Comparison of ENCODE assay signal across 12 mouse cellular contexts in genomic region chr10:121961121-121961893, GRCm38 (mm10).
DNase-seq lines count a peak whose midpoint lies in the region; ATAC-seq and TF ChIP-seq lines count a peak whose summit lies in the region.
"Had no signal": no experiment of that assay in that cellular context is flagged by ENCODE, and none has a peak within 500 bp of the region (broad histone marks: within the 10 kb centered on the region; RNA-seq: fewer than 3 reads in every experiment).

No protein-coding gene starts in this region.

- DNase-seq in forebrain, embryonic 14.5 days (ENCODE audit: low spot score), result peak; percentile 10
- no peak for DNase-seq in forebrain, postnatal 0 days
- DNase-seq in lung, embryonic 14.5 days, result peak; percentile 60
- DNase-seq in lung, adult 2 months, result no peak
- DNase-seq in ovary, postnatal 14 days (ENCODE audit: low spot score), result no peak
- DNase-seq: heart, postnatal 14 days; left cerebral cortex, postnatal 4 days; spleen, adult 18-20 months had no signal

- 81% methylated on average over 11 of the region's 11 CpGs for WGBS in forebrain, embryonic 14.5 days
- WGBS in forebrain, postnatal 0 days, result 63% methylated on average over 11 of the region's 11 CpGs
- WGBS in lung, embryonic 14.5 days, result 28% methylated on average over 11 of the region's 11 CpGs
- WGBS in lung, adult 2 months, result 38% methylated on average over 11 of the region's 11 CpGs
- WGBS in embryonic facial prominence, embryonic 15.5 days, result 31% methylated on average over 11 of the region's 11 CpGs
- 80% methylated on average over 11 of the region's 11 CpGs for WGBS in forebrain, embryonic 13.5 days

- no peak for TF ChIP-seq CTCF in forebrain, postnatal 0 days (IDR thresholded peaks at IDR 0.05; ENCODE audit: low read depth)
- TF ChIP-seq CTCF in lung, embryonic 14.5 days (IDR thresholded peaks at IDR 0.05; ENCODE audit: low read depth), result no peak
- TF ChIP-seq CTCF in lung, adult 2 months (IDR thresholded peaks at IDR 0.05; ENCODE audit: insufficient read depth, low read length), result no peak

- TF ChIP-seq POLR2A in lung, adult 2 months (IDR thresholded peaks at IDR 0.05; ENCODE audit: borderline replicate concordance, extremely low read depth, low read depth, low read length), result no peak
- TF ChIP-seq POLR2A in myocyte (IDR thresholded peaks at IDR 0.05; ENCODE audit: insufficient read length, low read depth), result no peak

- no peaks in the 10 kb centered on the region for H3K9me3 ChIP-seq in forebrain, embryonic 14.5 days (replicated peaks; ENCODE audit: control insufficient read depth, low read length)
- no peaks in the 10 kb centered on the region for H3K9me3 ChIP-seq in forebrain, postnatal 0 days (ENCODE audit: low read length)
- no peaks in the 10 kb centered on the region for H3K9me3 ChIP-seq in lung, embryonic 14.5 days (ENCODE audit: low read depth, low read length)
- no peaks in the 10 kb centered on the region for H3K9me3 ChIP-seq in embryonic facial prominence, embryonic 15.5 days (replicated peaks)
- H3K9me3 ChIP-seq in forebrain, embryonic 13.5 days (replicated peaks), result no peaks in the 10 kb centered on the region

- H3K9ac ChIP-seq in forebrain, embryonic 14.5 days (ENCODE audit: low read length), result no peak overlapping the region
- no peak overlapping the region for H3K9ac ChIP-seq in forebrain, postnatal 0 days
- no peak overlapping the region for H3K9ac ChIP-seq in lung, embryonic 14.5 days
- no peak overlapping the region for H3K9ac ChIP-seq in embryonic facial prominence, embryonic 15.5 days
- no peak overlapping the region for H3K9ac ChIP-seq in forebrain, embryonic 13.5 days

- no peak overlapping the region for H3K27ac ChIP-seq in forebrain, embryonic 14.5 days (ENCODE audit: low read depth, low read length)
- no peak overlapping the region for H3K27ac ChIP-seq in forebrain, postnatal 0 days (ENCODE audit: low read depth, low read length)
- no peak overlapping the region for H3K27ac ChIP-seq in lung, embryonic 14.5 days (ENCODE audit: low read depth)
- H3K27ac ChIP-seq in embryonic facial prominence, embryonic 15.5 days (replicated peaks), result peak overlapping the region; percentile 44; the same call in 1 of the 2 replicates
- no peak overlapping the region for H3K27ac ChIP-seq in forebrain, embryonic 13.5 days

- no peaks in the 10 kb centered on the region for H3K27me3 ChIP-seq in forebrain, embryonic 14.5 days (replicated peaks; ENCODE audit: control insufficient read depth, insufficient read depth, low read length)
- H3K27me3 ChIP-seq in forebrain, postnatal 0 days (ENCODE audit: insufficient read depth, low read length), result no peaks in the 10 kb centered on the region
- no peaks in the 10 kb centered on the region for H3K27me3 ChIP-seq in lung, embryonic 14.5 days (ENCODE audit: insufficient read depth, low read length)
- H3K27me3 ChIP-seq in embryonic facial prominence, embryonic 15.5 days, result no peaks in the 10 kb centered on the region
- H3K27me3 ChIP-seq in myocyte (ENCODE audit: control insufficient read depth, insufficient read depth, insufficient read length), result no peaks in the 10 kb centered on the region
- no peaks in the 10 kb centered on the region for H3K27me3 ChIP-seq in forebrain, embryonic 13.5 days

- no peaks in the 10 kb centered on the region for H3K36me3 ChIP-seq in forebrain, embryonic 14.5 days (ENCODE audit: control insufficient read depth, insufficient read depth, low read length)
- H3K36me3 ChIP-seq in forebrain, postnatal 0 days (ENCODE audit: insufficient read depth), result no peaks in the 10 kb centered on the region
- no peaks in the 10 kb centered on the region for H3K36me3 ChIP-seq in lung, embryonic 14.5 days (ENCODE audit: insufficient read depth)
- no peaks in the 10 kb centered on the region for H3K36me3 ChIP-seq in embryonic facial prominence, embryonic 15.5 days
- H3K36me3 ChIP-seq in myocyte (ENCODE audit: control insufficient read depth, insufficient read depth), result no peaks in the 10 kb centered on the region
- no peaks in the 10 kb centered on the region for H3K36me3 ChIP-seq in forebrain, embryonic 13.5 days (ENCODE audit: poor library complexity, severe bottlenecking)

- no peak overlapping the region for H3K4me2 ChIP-seq in forebrain, embryonic 14.5 days (ENCODE audit: low read length)
- H3K4me2 ChIP-seq in forebrain, postnatal 0 days (ENCODE audit: low read depth), result no peak overlapping the region
- no peak overlapping the region for H3K4me2 ChIP-seq in lung, embryonic 14.5 days
- H3K4me2 ChIP-seq in embryonic facial prominence, embryonic 15.5 days (replicated peaks), result no peak overlapping the region
- peak overlapping the region; percentile 62 for H3K4me2 ChIP-seq in myocyte (ENCODE audit: low read depth)
- no peak overlapping the region for H3K4me2 ChIP-seq in forebrain, embryonic 13.5 days

- H3ac ChIP-seq in myocyte (ENCODE audit: control insufficient read depth, insufficient read length), result no peak overlapping the region

- no peaks in the 10 kb centered on the region for H3K4me1 ChIP-seq in forebrain, embryonic 14.5 days (ENCODE audit: control insufficient read depth, insufficient read depth, low read length)
- peaks cover 5% of the 10 kb centered on the region; the same call in 1 of the 2 replicates for H3K4me1 ChIP-seq in forebrain, postnatal 0 days (ENCODE audit: insufficient read depth)
- peaks cover 5% of the 10 kb centered on the region for H3K4me1 ChIP-seq in lung, embryonic 14.5 days (ENCODE audit: insufficient read depth)
- H3K4me1 ChIP-seq in lung, adult 2 months (ENCODE audit: control insufficient read depth, insufficient read depth, low read length), result peaks cover 4% of the 10 kb centered on the region
- H3K4me1 ChIP-seq in embryonic facial prominence, embryonic 15.5 days, result 0 out of 2 replicates have a peak, but pooled peaks cover 7% of the 10 kb centered on the region
- peaks cover 5% of the 10 kb centered on the region; the same call in 1 of the 2 replicates for H3K4me1 ChIP-seq in forebrain, embryonic 13.5 days

- no peak for ATAC-seq in forebrain, embryonic 14.5 days
- ATAC-seq in forebrain, postnatal 0 days, result no peak
- no peak for ATAC-seq in lung, embryonic 14.5 days (ENCODE audit: insufficient read depth)
- ATAC-seq in embryonic facial prominence, embryonic 15.5 days (ENCODE audit: insufficient number of reproducible peaks, low FRiP score, low TSS enrichment, low read depth), result 0 out of 2 replicates have a peak, but pooled peaks have one; percentile 29
- no peak for ATAC-seq in forebrain, embryonic 13.5 days
- ATAC-seq: intestine, embryonic 16.5 days had no signal

- H3K79me2 ChIP-seq in myocyte (ENCODE audit: control insufficient read depth, insufficient read depth), result no peaks in the 10 kb centered on the region

- no peak overlapping the region for H3K4me3 ChIP-seq in forebrain, embryonic 14.5 days (ENCODE audit: low read depth, low read length)
- no peak overlapping the region for H3K4me3 ChIP-seq in forebrain, postnatal 0 days (ENCODE audit: low read depth, low read length)
- no peak overlapping the region for H3K4me3 ChIP-seq in lung, embryonic 14.5 days (ENCODE audit: low read depth, low read length)
- H3K4me3 ChIP-seq in lung, adult 2 months (replicated peaks; ENCODE audit: extremely low read depth, low read depth, low read length), result no peak overlapping the region
- no peak overlapping the region for H3K4me3 ChIP-seq in embryonic facial prominence, embryonic 15.5 days (replicated peaks)
- no peak overlapping the region for H3K4me3 ChIP-seq in myocyte
- H3K4me3 ChIP-seq in forebrain, embryonic 13.5 days, result no peak overlapping the region

TF ChIP-seq in myocyte, 11 proteins besides CTCF, POLR2A, EP300 and RAD21:
- TF ChIP-seq CEBPB (IDR thresholded peaks at IDR 0.05; ENCODE audit: insufficient read depth, poor library complexity, severe bottlenecking) (peak; percentile 91), MYOG (IDR thresholded peaks at IDR 0.05; ENCODE audit: control insufficient read depth in 1 of 3, insufficient read depth in 1 of 3, insufficient read length in 2 of 3, low read depth in 2 of 3) (no peak)

Comparison
In these comparisons a context has a peak if more than half of its experiments do, and no peak if none do; other contexts are left out.
1. DNase-seq: peak in forebrain, embryonic 14.5 days (single experiment) and lung, embryonic 14.5 days (single experiment); none in forebrain, postnatal 0 days (single experiment), lung, adult 2 months (single experiment) and ovary, postnatal 14 days (single experiment).